Mouse (Mus musculus) liver, postnatal 0 days (tissue): ENCODE measurements around the gene Dpep2nb. TPM values are rescaled to one million over a fixed set of nuclear protein-coding genes. Genes with fewer than 3 reads are reported as not detected.

Experiments
- ATAC-seq: fragments of 200-750 bp; cut with Nextera tagmentation; 2 replicates; pipeline ENCODE4 v1.8.0; 2017; ENCODE audit warnings: mild to moderate bottlenecking, moderate library complexity
- DNase-seq: peaks from one replicate; pipeline ENCODE4 v3.0.0-alpha.2; 2016
- H3K27ac ChIP-seq: fragments of 300-500 bp; sonication (generic); 2 replicates; pipeline ENCODE4 v1.5.1; 2014; ENCODE audit warnings: antibody characterized with exemption, moderate library complexity, mild to moderate bottlenecking, low read depth
- H3K27me3 ChIP-seq: fragments of 300-500 bp; sonication (generic); 2 replicates; pipeline ENCODE4 v1.6.1; 2014; ENCODE audit warnings: low read length, control low read depth, mixed read lengths; ENCODE audit not compliant: insufficient read depth
- H3K36me3 ChIP-seq: fragments of 300-500 bp; sonication (generic); replicated peaks from 2 replicates; pipeline ENCODE4 v1.6.1; 2014; ENCODE audit warnings: mild to moderate bottlenecking, control low read depth, low read length, moderate library complexity, mixed read lengths; ENCODE audit not compliant: insufficient read depth
- H3K4me1 ChIP-seq: fragments of 300-500 bp; sonication (generic); 2 replicates; pipeline ENCODE4 v1.6.1; 2014; ENCODE audit warnings: antibody characterized with exemption, mild to moderate bottlenecking, control low read depth; ENCODE audit not compliant: insufficient read depth
- H3K4me2 ChIP-seq: fragments of 300-500 bp; sonication (generic); 2 replicates; pipeline ENCODE4 v1.6.1; 2014; ENCODE audit warnings: low read depth, mild to moderate bottlenecking, low read length, moderate library complexity, mixed read lengths
- H3K4me3 ChIP-seq: fragments of 300-500 bp; sonication (generic); 2 replicates; pipeline ENCODE4 v1.5.1; 2014; ENCODE audit warnings: low read depth, low read length
- H3K9ac ChIP-seq: fragments of 300-500 bp; sonication (generic); replicated peaks from 2 replicates; pipeline ENCODE4 v1.6.1; 2014; ENCODE audit warnings: mild to moderate bottlenecking, moderate library complexity
- H3K9me3 ChIP-seq: fragments of 300-500 bp; sonication (generic); 2 replicates; pipeline ENCODE4 v1.6.1; 2016; ENCODE audit warnings: mild to moderate bottlenecking, control low read depth, low read length, mixed read lengths
- CTCF ChIP-seq: sonication (generic); IDR thresholded peaks from 2 replicates; pipeline ENCODE4 v1.5.1; 2016; ENCODE audit warnings: antibody characterized with exemption, low read depth
- EP300 ChIP-seq: IDR thresholded peaks from 2 replicates; pipeline ENCODE4 v1.6.1; 2016; ENCODE audit warnings: antibody characterized with exemption, low read depth, mild to moderate bottlenecking
- WGBS: fragments of 180-500 bp; shearing (Covaris S2); extraction: QIAGEN DNeasy Blood & Tissue Kit; methylation state at CpG from one replicate; pipeline ENCODE4 v1.1.7; 2014; ENCODE audit not compliant: insufficient replicate concordance; 5-methylcytosine and 5-hydroxymethylcytosine counted together
- polyA plus RNA-seq: library from polyadenylated mRNA; unstranded; fragments of >200 nt; fragmentation: Nextera tagmentation; extraction: Ambion mirVana; gene quantifications from 2 replicates; pipeline ENCODE4 v1.2.1, GENCODE M21; 2015

Dpep2nb gene
- polyA plus RNA-seq, 1 experiment from 2014 or later = not detected

DNA sequence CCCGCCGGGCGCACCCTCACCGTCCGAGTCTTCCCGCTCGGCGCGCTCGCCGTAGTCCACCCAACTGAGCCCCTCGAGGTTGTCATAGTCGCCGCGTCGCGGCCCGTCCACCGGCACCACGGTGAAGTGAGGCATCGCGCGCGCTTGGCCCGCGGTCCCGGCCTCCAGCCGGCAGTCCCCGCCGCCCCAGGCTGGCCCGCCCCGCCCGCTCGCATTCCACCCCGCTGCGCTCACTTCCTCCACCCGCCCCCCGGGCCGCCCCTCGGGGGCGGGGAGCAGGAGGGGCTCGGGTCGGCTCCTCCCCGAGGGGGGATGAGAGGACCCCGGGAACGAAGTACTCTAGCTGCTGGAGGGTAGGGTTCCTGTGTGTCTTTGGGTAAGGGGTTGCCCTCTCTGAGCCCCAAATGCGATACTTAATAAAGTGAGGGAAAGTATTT, 39.9 kb downstream of the Dpep2nb start, which contains the start of gene Slc12a4:
Gene Slc12a4 (minus strand): TSS at position 193 of the 437 bp plus-strand sequence.
- peaks cover 33% of the 10 kb centered on the region for H3K4me1 ChIP-seq
- no peak for TF ChIP-seq CTCF
- peak; percentile 81 for ATAC-seq
- no peaks in the 10 kb centered on the region for H3K9me3 ChIP-seq
- H3K36me3 ChIP-seq = no peaks in the 10 kb centered on the region
- peak within 1 kb of the TSS; percentile 86 for H3K9ac ChIP-seq
- peak; percentile 85 for DNase-seq
- H3K4me2 ChIP-seq = peak within 1 kb of the TSS; percentile 100
- H3K4me3 ChIP-seq = peak within 1 kb of the TSS; percentile 78
- WGBS = 3% methylated on average over 45 of the region's 47 CpGs
- H3K27ac ChIP-seq = peak within 1 kb of the TSS; percentile 80
- H3K27me3 ChIP-seq = 0 out of 2 replicates have a peak, but pooled peaks cover 3% of the 10 kb centered on the region

GRCm38 (mm10) chr8:105965266-105965904, 40.4 kb downstream of the Dpep2nb start:
- no peaks in the 10 kb centered on the region for H3K9me3 ChIP-seq
- H3K36me3 ChIP-seq = no peaks in the 10 kb centered on the region
- peak overlapping the region; percentile 86 for H3K9ac ChIP-seq
- peak overlapping the region; percentile 78 for H3K4me3 ChIP-seq
- H3K27ac ChIP-seq = peak overlapping the region; percentile 80
- peak overlapping the region; percentile 100 for H3K4me2 ChIP-seq
- peaks cover 33% of the 10 kb centered on the region for H3K4me1 ChIP-seq
- 0 out of 2 replicates have a peak, but pooled peaks cover 3% of the 10 kb centered on the region for H3K27me3 ChIP-seq
- 2% methylated on average over 31 of the region's 40 CpGs for WGBS
- peak; percentile 48 for ATAC-seq
- DNase-seq = peak; percentile 55
- TF ChIP-seq CTCF (no peak), EP300 (no peak)

- no peak overlapping the region for H3K27ac ChIP-seq
Measured at GRCm38 (mm10) chr8:105964506-105965265, 41.1 kb downstream of the Dpep2nb start.

GRCm38 (mm10) chr8:105961536-105961935, 44.2 kb downstream of the Dpep2nb start:
- Histone ChIP-seq H3K27ac (no peak overlapping the region), H3K4me1 (peaks cover 27% of the 10 kb centered on the region), H3K27me3 (no peaks in the 10 kb centered on the region), H3K9ac (no peak overlapping the region), H3K4me2 (peak overlapping the region; percentile 54), H3K9me3 (no peaks in the 10 kb centered on the region), H3K4me3 (no peak overlapping the region), H3K36me3 (no peaks in the 10 kb centered on the region; the same call in 1 of the 2 replicates)
- ATAC-seq = no peak
- TF ChIP-seq EP300 (peak; percentile 63; the same call in 1 of the 2 replicates), CTCF (no peak)
- 60% methylated on average over 10 of the region's 10 CpGs for WGBS
- DNase-seq = no peak

More at GRCm38 (mm10) chr8:105964506-105965265, 41.1 kb downstream of the Dpep2nb start:
- DNase-seq (no peak), ATAC-seq (no peak)
- peak overlapping the region; percentile 86; the same call in 1 of the 2 replicates for H3K9ac ChIP-seq
- peak overlapping the region; percentile 78 for H3K4me3 ChIP-seq
- no peaks in the 10 kb centered on the region for H3K36me3 ChIP-seq
- H3K4me1 ChIP-seq = peaks cover 33% of the 10 kb centered on the region
- peak overlapping the region; percentile 100 for H3K4me2 ChIP-seq
- no peaks in the 10 kb centered on the region for H3K9me3 ChIP-seq
- no peak for TF ChIP-seq CTCF
- no peak for TF ChIP-seq EP300
- 59% methylated on average over 12 of the region's 12 CpGs for WGBS
- 0 out of 2 replicates have a peak, but pooled peaks cover 3% of the 10 kb centered on the region for H3K27me3 ChIP-seq

DNA sequence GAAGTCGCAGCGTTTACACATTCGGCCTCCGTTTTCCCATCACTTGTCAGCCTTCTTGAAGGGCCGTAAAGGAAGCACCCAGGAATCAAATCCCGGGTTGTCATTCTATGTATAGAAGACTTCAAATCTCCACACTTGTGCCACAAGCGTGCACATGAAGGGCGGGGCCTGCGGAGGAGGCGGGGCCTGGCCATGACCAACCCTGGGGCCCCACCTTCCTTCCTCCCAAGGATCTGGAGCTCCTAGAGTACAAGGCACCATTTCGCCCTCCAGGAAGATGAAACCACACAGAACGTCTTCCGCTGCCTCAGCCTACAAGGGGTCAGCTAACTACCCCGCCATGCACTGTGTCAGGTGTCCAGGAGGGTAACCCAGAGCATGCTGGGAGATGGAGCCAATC, 44.7 kb downstream of the Dpep2nb start:
- Histone ChIP-seq H3K27ac (no peak overlapping the region), H3K4me3 (no peak overlapping the region), H3K36me3 (no peaks in the 10 kb centered on the region; the same call in 1 of the 2 replicates), H3K9me3 (no peaks in the 10 kb centered on the region), H3K4me1 (peaks cover 23% of the 10 kb centered on the region), H3K27me3 (no peaks in the 10 kb centered on the region), H3K4me2 (peak overlapping the region; percentile 54), H3K9ac (no peak overlapping the region)
- WGBS = 60% methylated on average over 14 of the region's 14 CpGs
- no peak for TF ChIP-seq EP300
- no peak for TF ChIP-seq CTCF
- DNase-seq (peak; percentile 55), ATAC-seq (no peak)

GRCm38 (mm10) chr8:105959350-105959749, 46.4 kb downstream of the Dpep2nb start:
- no peak overlapping the region for H3K4me2 ChIP-seq
- no peaks in the 10 kb centered on the region for H3K9me3 ChIP-seq
- no peaks in the 10 kb centered on the region; the same call in 1 of the 2 replicates for H3K36me3 ChIP-seq
- TF ChIP-seq CTCF (no peak), EP300 (no peak)
- WGBS = 71% methylated on average over 7 of the region's 7 CpGs
- H3K27me3 ChIP-seq = no peaks in the 10 kb centered on the region
- DNase-seq = peak; percentile 89
- ATAC-seq = peak; percentile 85
- H3K27ac ChIP-seq = no peak overlapping the region
- H3K4me1 ChIP-seq = peaks cover 11% of the 10 kb centered on the region
- H3K9ac ChIP-seq = no peak overlapping the region
- no peak overlapping the region for H3K4me3 ChIP-seq
